Mouse (Mus musculus): ENCODE results near the gene Stom. TPM values are rescaled to one million over a fixed set of nuclear protein-coding genes. Genes with fewer than 3 reads are reported as not detected.

Stom gene
- total RNA-seq, 1 experiment = 11.6 TPM

DNA sequence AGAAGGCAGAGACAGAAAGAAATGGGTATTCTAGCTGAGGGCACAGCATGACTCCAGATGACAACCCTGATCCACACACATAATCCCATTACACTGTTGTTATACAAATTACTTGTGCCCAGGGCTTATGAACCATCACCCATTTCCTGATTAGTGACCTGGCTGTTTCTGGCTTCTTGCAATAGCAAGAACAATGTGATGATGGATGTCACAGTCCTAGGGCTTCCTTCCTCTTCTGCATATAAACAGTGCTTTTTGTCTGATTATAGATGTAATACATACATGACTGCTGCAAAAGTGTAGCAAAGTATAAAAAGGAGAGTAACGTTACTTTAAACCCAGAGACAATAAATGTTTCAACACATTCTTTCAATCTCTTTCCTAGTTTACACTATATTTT is 9.8 kb downstream of the Stom start:
- TF ChIP-seq ZNF384 (IDR thresholded peaks at IDR 0.05; ENCODE audit: low read depth, low read length) (no peak), CHD2 (IDR thresholded peaks at IDR 0.05; ENCODE audit: low read depth, low read length) (no peak), ZC3H11A (IDR thresholded peaks at IDR 0.05; ENCODE audit: borderline replicate concordance, low read depth, low read length) (no peak), MAFK (IDR thresholded peaks at IDR 0.05; ENCODE audit: insufficient read depth, low read depth, low read length) (no peak), HCFC1 (IDR thresholded peaks at IDR 0.05; ENCODE audit: borderline replicate concordance, insufficient read depth, low read length) (no peak)
- no peaks in the 10 kb centered on the region for H3K4me1 ChIP-seq (ENCODE audit: control insufficient read depth in 2 of 2, insufficient read depth in 2 of 2, low read length in 2 of 2, poor library complexity in 1 of 2)
- no peak overlapping the region for H3K27ac ChIP-seq (ENCODE audit: insufficient read depth, low read depth, low read length, poor library complexity, severe bottlenecking)
- in situ Hi-C loops (cut with MboI; ENCODE audit: low sequenced_read_pairs in 2 of 2, unreplicated experiment in 2 of 2) = no loop called here
- no peak overlapping the region for H3K9ac ChIP-seq (ENCODE audit: insufficient read depth, low read depth, low read length, poor library complexity, severe bottlenecking)
- DNase-seq (ENCODE audit: low read depth, low spot score) = no peak
- H3K36me3 ChIP-seq (ENCODE audit: control insufficient read depth, insufficient read depth, low read length, poor library complexity, severe bottlenecking) = no peaks in the 10 kb centered on the region
- no peaks in the 10 kb centered on the region for H3K9me3 ChIP-seq (ENCODE audit: control insufficient read depth, insufficient read depth, low read depth, low read length)
- H3K4me3 ChIP-seq (ENCODE audit: insufficient read depth in 1 of 2, low read depth in 1 of 2, low read length in 2 of 2, poor library complexity in 1 of 2, severe bottlenecking in 1 of 2) = no peak overlapping the region

DNA sequence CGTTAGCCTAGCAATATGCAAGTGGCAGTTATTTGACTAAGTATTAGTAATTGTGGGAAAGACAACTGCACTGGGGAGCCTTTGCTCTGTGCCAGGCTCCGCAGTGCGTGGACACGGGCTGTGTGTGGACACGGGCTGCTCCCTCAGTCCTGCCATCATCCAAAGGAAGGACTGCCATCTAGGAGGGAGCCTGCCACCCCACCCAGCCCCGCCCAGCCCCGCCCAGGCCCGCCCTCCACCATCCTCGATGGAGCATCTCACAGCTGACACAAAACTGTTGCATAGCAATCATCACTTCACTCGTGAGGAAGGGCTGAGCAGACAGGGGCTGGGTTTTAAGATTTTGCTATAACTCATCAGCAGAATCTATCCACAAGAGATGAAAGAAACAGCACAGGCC is 10.8 kb downstream of the Stom start:
- Histone ChIP-seq H3K9me3 (ENCODE audit: control insufficient read depth, insufficient read depth, low read depth, low read length) (no peaks in the 10 kb centered on the region), H3K27ac (ENCODE audit: insufficient read depth, low read depth, low read length, poor library complexity, severe bottlenecking) (no peak overlapping the region), H3K4me3 (ENCODE audit: insufficient read depth in 1 of 2, low read depth in 1 of 2, low read length in 2 of 2, poor library complexity in 1 of 2, severe bottlenecking in 1 of 2) (no peak overlapping the region), H3K4me1 (ENCODE audit: control insufficient read depth in 2 of 2, insufficient read depth in 2 of 2, low read length in 2 of 2, poor library complexity in 1 of 2) (0 out of 4 replicates have a peak, but pooled peaks cover 0 to 2% of the 10 kb centered on the region in 2 experiments), H3K9ac (ENCODE audit: insufficient read depth, low read depth, low read length, poor library complexity, severe bottlenecking) (no peak overlapping the region), H3K36me3 (ENCODE audit: control insufficient read depth, insufficient read depth, low read length, poor library complexity, severe bottlenecking) (no peaks in the 10 kb centered on the region)
- DNase-seq (ENCODE audit: low read depth, low spot score) = no peak
- in situ Hi-C loops (cut with MboI; ENCODE audit: low sequenced_read_pairs in 2 of 2, unreplicated experiment in 2 of 2) = no loop called here
- TF ChIP-seq ZC3H11A (IDR thresholded peaks at IDR 0.05; ENCODE audit: borderline replicate concordance, low read depth, low read length) (no peak), CHD2 (IDR thresholded peaks at IDR 0.05; ENCODE audit: low read depth, low read length) (no peak), ZNF384 (IDR thresholded peaks at IDR 0.05; ENCODE audit: low read depth, low read length) (no peak), MAFK (IDR thresholded peaks at IDR 0.05; ENCODE audit: insufficient read depth, low read depth, low read length) (no peak)

DNA sequence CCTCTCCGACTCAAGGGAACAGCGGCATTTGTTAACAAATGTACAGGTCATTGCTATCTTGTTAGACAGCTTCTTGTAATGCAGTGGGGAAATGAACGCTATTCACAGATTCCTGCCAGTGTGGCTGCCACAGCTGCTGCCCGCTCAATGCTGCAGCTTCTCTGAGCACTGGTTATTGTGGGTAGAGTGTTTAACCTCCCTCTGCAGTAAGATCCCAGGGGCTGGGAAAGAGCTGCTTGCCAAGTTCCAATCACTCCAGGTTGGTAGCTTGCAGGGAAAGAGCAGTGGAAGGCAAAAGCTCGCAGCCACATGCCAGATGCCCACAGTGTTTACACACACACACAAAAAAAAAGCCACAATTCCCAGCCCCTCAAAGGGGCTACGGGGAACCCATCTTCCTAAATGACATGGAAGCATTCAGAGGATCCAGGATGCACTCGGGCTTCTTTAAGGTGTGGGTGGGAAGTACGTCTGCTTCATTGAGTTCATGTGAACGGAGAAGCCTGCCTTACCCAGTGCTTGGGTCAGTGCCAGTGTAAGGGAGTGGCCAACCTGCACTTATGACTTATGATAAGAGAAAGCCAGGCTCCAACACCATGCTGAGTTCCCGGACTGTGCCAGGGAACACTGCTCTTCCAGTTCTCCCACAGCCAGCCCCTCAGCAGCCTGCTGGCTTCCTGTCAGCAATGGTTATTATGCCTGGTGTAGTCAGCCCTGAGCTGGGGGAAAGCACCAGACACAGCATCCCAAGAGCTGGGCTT is 14.2 kb downstream of the Stom start:
- H3K4me1 ChIP-seq (ENCODE audit: control insufficient read depth in 2 of 2, insufficient read depth in 2 of 2, low read length in 2 of 2, poor library complexity in 1 of 2) = 0 out of 4 replicates have a peak, but pooled peaks cover 0 to 2% of the 10 kb centered on the region in 2 experiments
- in situ Hi-C loops (cut with MboI; ENCODE audit: low sequenced_read_pairs in 2 of 2, unreplicated experiment in 2 of 2) = no loop called here
- no peaks in the 10 kb centered on the region for H3K9me3 ChIP-seq (ENCODE audit: control insufficient read depth, insufficient read depth, low read depth, low read length)
- H3K4me3 ChIP-seq (ENCODE audit: insufficient read depth in 1 of 2, low read depth in 1 of 2, low read length in 2 of 2, poor library complexity in 1 of 2, severe bottlenecking in 1 of 2) = no peak overlapping the region
- no peaks in the 10 kb centered on the region; the same call in 1 of the 2 replicates for H3K36me3 ChIP-seq (ENCODE audit: control insufficient read depth, insufficient read depth, low read length, poor library complexity, severe bottlenecking)
- no peak overlapping the region for H3K27ac ChIP-seq (ENCODE audit: insufficient read depth, low read depth, low read length, poor library complexity, severe bottlenecking)
- DNase-seq (ENCODE audit: low read depth, low spot score) = no peak
- no peak overlapping the region for H3K9ac ChIP-seq (ENCODE audit: insufficient read depth, low read depth, low read length, poor library complexity, severe bottlenecking)
- TF ChIP-seq HCFC1 (IDR thresholded peaks at IDR 0.05; ENCODE audit: borderline replicate concordance, insufficient read depth, low read length) = no peak
- TF ChIP-seq ZC3H11A (IDR thresholded peaks at IDR 0.05; ENCODE audit: borderline replicate concordance, low read depth, low read length) = no peak
- no peak for TF ChIP-seq CHD2 (IDR thresholded peaks at IDR 0.05; ENCODE audit: low read depth, low read length)
- no peak for TF ChIP-seq ZNF384 (IDR thresholded peaks at IDR 0.05; ENCODE audit: low read depth, low read length)
- TF ChIP-seq MAFK (IDR thresholded peaks at IDR 0.05; ENCODE audit: insufficient read depth, low read depth, low read length) = no peak

DNA sequence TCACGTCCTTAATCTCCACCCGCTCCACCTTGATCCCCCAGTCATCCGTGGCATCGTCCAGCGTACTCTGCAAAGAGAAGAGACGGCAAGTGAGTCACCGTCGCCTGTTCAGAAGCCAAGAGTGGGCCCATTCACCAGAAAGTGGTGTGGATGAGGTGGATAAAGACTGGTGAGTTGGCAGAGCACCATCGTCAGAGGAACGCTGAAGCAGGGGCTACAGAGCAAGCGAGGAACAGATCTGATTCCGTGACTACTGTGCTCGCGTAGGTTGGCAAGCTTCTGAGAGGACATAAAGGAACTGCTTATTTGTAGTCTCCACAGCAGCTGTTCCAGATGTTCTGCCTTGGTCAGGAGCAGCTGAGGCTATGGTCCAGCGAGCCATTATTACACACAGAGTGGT is 16.4 kb downstream of the Stom start:
- H3K9ac ChIP-seq (ENCODE audit: insufficient read depth, low read depth, low read length, poor library complexity, severe bottlenecking) = no peak overlapping the region
- in situ Hi-C loops (cut with MboI; ENCODE audit: low sequenced_read_pairs in 2 of 2, unreplicated experiment in 2 of 2) = no loop called here
- no peaks in the 10 kb centered on the region; the same call in 1 of the 2 replicates for H3K36me3 ChIP-seq (ENCODE audit: control insufficient read depth, insufficient read depth, low read length, poor library complexity, severe bottlenecking)
- no peaks in the 10 kb centered on the region for H3K9me3 ChIP-seq (ENCODE audit: control insufficient read depth, insufficient read depth, low read depth, low read length)
- H3K4me1 ChIP-seq (ENCODE audit: control insufficient read depth in 2 of 2, insufficient read depth in 2 of 2, low read length in 2 of 2, poor library complexity in 1 of 2) = 0 out of 4 replicates have a peak, but pooled peaks cover 0 to 2% of the 10 kb centered on the region in 2 experiments
- H3K4me3 ChIP-seq (ENCODE audit: insufficient read depth in 1 of 2, low read depth in 1 of 2, low read length in 2 of 2, poor library complexity in 1 of 2, severe bottlenecking in 1 of 2) = no peak overlapping the region
- no peak for DNase-seq (ENCODE audit: low read depth, low spot score)
- no peak overlapping the region for H3K27ac ChIP-seq (ENCODE audit: insufficient read depth, low read depth, low read length, poor library complexity, severe bottlenecking)
- TF ChIP-seq HCFC1 (IDR thresholded peaks at IDR 0.05; ENCODE audit: borderline replicate concordance, insufficient read depth, low read length) (no peak), ZC3H11A (IDR thresholded peaks at IDR 0.05; ENCODE audit: borderline replicate concordance, low read depth, low read length) (no peak), ZNF384 (IDR thresholded peaks at IDR 0.05; ENCODE audit: low read depth, low read length) (no peak), CHD2 (IDR thresholded peaks at IDR 0.05; ENCODE audit: low read depth, low read length) (no peak)
